Mouse (Mus musculus): ENCODE data around the gene 4930415O20Rik.

DNA sequence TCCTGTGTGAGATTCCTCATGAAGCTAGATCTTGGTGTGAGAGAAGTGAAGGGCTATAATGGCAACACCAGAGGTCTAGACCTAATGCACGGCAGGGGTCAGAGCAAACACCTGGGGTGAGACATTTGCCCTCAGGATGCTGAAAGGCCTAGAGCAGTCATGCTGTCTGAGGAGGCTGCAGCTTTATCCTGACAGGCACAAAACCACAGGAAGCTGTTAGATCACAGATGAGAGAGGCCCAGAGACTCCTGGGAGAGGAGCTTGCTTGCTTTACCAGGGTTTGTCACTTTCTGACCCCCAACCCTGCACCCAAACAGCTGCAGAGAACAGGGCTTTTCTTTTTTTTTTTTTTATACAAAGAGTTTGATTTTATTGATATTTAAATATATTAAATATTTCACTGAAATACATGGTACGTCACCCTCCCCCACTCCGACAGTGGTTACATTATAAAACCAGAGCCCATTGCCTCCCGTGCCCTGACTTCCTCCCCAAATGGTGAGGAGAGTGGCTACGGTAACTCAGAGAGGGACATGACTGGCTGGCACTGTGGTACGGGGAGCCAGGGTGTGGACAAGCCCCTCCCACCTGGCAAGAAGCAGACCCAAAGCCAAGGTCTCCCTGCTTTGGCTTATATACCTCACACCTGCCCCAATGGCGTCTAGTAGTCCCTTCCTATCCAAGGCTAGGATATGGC is 19.0 kb downstream of the 4930415O20Rik start:
- TF ChIP-seq CTCF (IDR thresholded peaks at IDR 0.05; ENCODE audit: low read depth) (no peak), EP300 (IDR thresholded peaks at IDR 0.05; ENCODE audit: low read depth) (no peak)

All from liver, postnatal 0 days (tissue).